Mouse (Mus musculus) neural tube, embryonic 12.5 days (tissue): ENCODE results near the gene Qrich2. TPM values are rescaled to one million over a fixed set of nuclear protein-coding genes. Genes with fewer than 3 reads are reported as not detected.

Source experiments
- ATAC-seq: fragments of 200-750 bp; cut with Nextera tagmentation; 2 replicates; pipeline ENCODE4 v1.8.0; 2017; ENCODE audit warnings: low read depth, mild to moderate bottlenecking, moderate TSS enrichment, moderate library complexity; ENCODE audit not compliant: low FRiP score
- H3K27ac ChIP-seq: fragments of 300-500 bp; sonication (generic); 2 replicates; pipeline ENCODE4 v1.5.1; 2016
- H3K27me3 ChIP-seq: fragments of 300-500 bp; sonication (generic); replicated peaks from 2 replicates; pipeline ENCODE4 v1.6.1; 2016; ENCODE audit warnings: mild to moderate bottlenecking
- H3K36me3 ChIP-seq: fragments of 300-500 bp; sonication (generic); 2 replicates; pipeline ENCODE4 v1.6.1; 2016; ENCODE audit warnings: mild to moderate bottlenecking
- H3K4me1 ChIP-seq: fragments of 300-500 bp; sonication (generic); 2 replicates; pipeline ENCODE4 v1.6.1; 2016
- H3K4me2 ChIP-seq: fragments of 300-500 bp; sonication (generic); replicated peaks from 2 replicates; pipeline ENCODE4 v1.6.1; 2016; ENCODE audit warnings: mild to moderate bottlenecking
- H3K4me3 ChIP-seq: fragments of 300-500 bp; sonication (generic); 2 replicates; pipeline ENCODE4 v1.5.1; 2016
- H3K9ac ChIP-seq: fragments of 300-500 bp; sonication (generic); 2 replicates; pipeline ENCODE4 v1.6.1; 2016; ENCODE audit warnings: mild to moderate bottlenecking
- H3K9me3 ChIP-seq: fragments of 300-500 bp; sonication (generic); 2 replicates; pipeline ENCODE4 v1.6.1; 2016; ENCODE audit warnings: mild to moderate bottlenecking
- WGBS: fragments of 180-500 bp; shearing (Covaris S2); methylation state at CpG from one replicate; pipeline ENCODE4 v1.1.7; 2016; 5-methylcytosine and 5-hydroxymethylcytosine counted together
- polyA plus RNA-seq: library from polyadenylated mRNA; unstranded; fragments of >200 nt; fragmentation: Nextera tagmentation; extraction: Ambion mirVana; gene quantifications from 2 replicates; pipeline ENCODE4 v1.2.1, GENCODE M21; 2016

Gene Qrich2
- polyA plus RNA-seq, 1 experiment from 2014 or later: not detected

DNA sequence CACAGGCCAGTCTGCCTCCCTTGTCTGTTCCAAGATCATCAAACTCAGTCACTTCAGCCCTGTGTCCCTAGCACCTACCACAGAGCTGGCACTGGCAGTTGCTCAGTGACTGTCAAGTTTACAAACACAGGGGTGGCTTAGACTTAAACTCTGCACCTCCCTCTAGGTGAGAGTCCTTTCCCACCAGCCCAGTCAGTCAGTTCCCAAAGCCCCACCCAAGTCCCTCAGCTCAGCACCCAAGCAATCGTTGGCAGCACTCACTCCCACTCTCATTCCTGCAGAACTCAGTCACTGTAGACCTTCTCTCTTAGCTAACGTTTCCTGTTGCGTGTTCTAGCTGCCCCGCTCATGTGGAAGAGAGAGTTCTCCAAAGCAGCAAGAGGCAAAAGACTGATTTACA lies 71.3 kb downstream of the Qrich2 start:
- no peak overlapping the region for H3K27ac ChIP-seq
- H3K9ac ChIP-seq: no peak overlapping the region
- H3K4me3 ChIP-seq: no peak overlapping the region
- 96% methylated on average over 4 of the region's 4 CpGs for WGBS
- H3K4me2 ChIP-seq: no peak overlapping the region
- peaks cover 11% of the 10 kb centered on the region; the same call in 1 of the 2 replicates for H3K36me3 ChIP-seq
- no peaks in the 10 kb centered on the region for H3K27me3 ChIP-seq
- no peaks in the 10 kb centered on the region for H3K9me3 ChIP-seq
- no peak for ATAC-seq
- no peaks in the 10 kb centered on the region for H3K4me1 ChIP-seq

Other genes with a start within 250 kb of the Qrich2 start
- 0.76 and 0.95 TPM in 2 replicates for gene Evpl, start 228.2 kb downstream of the Qrich2 start, polyA plus RNA-seq
- gene Srp68, start 192.0 kb downstream of the Qrich2 start, polyA plus RNA-seq: 85.3 and 88.4 TPM in 2 replicates
- 1.4 and 2.0 TPM in 2 replicates for gene Galr2, start 185.3 kb downstream of the Qrich2 start, polyA plus RNA-seq
- gene Exoc7, start 159.0 kb downstream of the Qrich2 start, polyA plus RNA-seq: 75.5 and 89.3 TPM in 2 replicates
- gene Foxj1, start 130.8 kb downstream of the Qrich2 start, polyA plus RNA-seq: 7.1 and 7.3 TPM in 2 replicates
- gene Rnf157, start 53.2 kb downstream of the Qrich2 start, polyA plus RNA-seq: 54.3 and 62.8 TPM in 2 replicates
- 53.8 and 72.3 TPM in 2 replicates for gene Ubald2, start 32.1 kb downstream of the Qrich2 start, polyA plus RNA-seq
- gene Prpsap1, start 28.0 kb upstream of the Qrich2 start, polyA plus RNA-seq: 199 and 200 TPM in 2 replicates
- 7.6 and 9.3 TPM in 2 replicates for gene Sphk1, start 64.7 kb upstream of the Qrich2 start, polyA plus RNA-seq
- 34.3 and 37.6 TPM in 2 replicates for gene Ube2o, start 115.2 kb upstream of the Qrich2 start, polyA plus RNA-seq
- gene Aanat, start 120.2 kb upstream of the Qrich2 start, polyA plus RNA-seq: not detected in 2 replicates
- gene Rhbdf2, start 160.8 kb upstream of the Qrich2 start, polyA plus RNA-seq: 4.9 and 6.5 TPM in 2 replicates
- 0.39 and 0.79 TPM in 2 replicates for gene Prcd, start 187.3 kb upstream of the Qrich2 start, polyA plus RNA-seq
- 6.7 and 6.9 TPM in 2 replicates for gene Cygb, start 188.1 kb upstream of the Qrich2 start, polyA plus RNA-seq